Mouse (Mus musculus) small intestine, adult 2 months (tissue): Measurements from ENCODE around the gene Mtmr2. TPM values are rescaled to one million over a fixed set of nuclear protein-coding genes. Genes with fewer than 3 reads are reported as not detected.

Source experiments
- H3K27ac ChIP-seq: fragments of 200-500 bp; 2 replicates; pipeline ENCODE4 v1.5.1; 2012; ENCODE audit warnings: low read depth, low read length, control low read depth, inconsistent platforms; ENCODE audit not compliant: insufficient read depth
- H3K27me3 ChIP-seq: fragments of 200-500 bp; 2 replicates; pipeline ENCODE4 v1.6.1; 2012; ENCODE audit warnings: mild to moderate bottlenecking, moderate library complexity, low read length, inconsistent platforms; ENCODE audit not compliant: control insufficient read depth, insufficient read depth
- H3K36me3 ChIP-seq: fragments of 200-500 bp; 2 replicates; pipeline ENCODE4 v1.6.1; 2012; ENCODE audit warnings: mild to moderate bottlenecking, low read length, control low read depth, inconsistent platforms; ENCODE audit not compliant: control insufficient read depth, insufficient read depth
- H3K4me1 ChIP-seq: fragments of 200-500 bp; 2 replicates; pipeline ENCODE4 v1.6.1; 2012; ENCODE audit warnings: low read length, inconsistent platforms, mixed read lengths; ENCODE audit not compliant: control insufficient read depth, insufficient read depth, insufficient read length
- H3K4me3 ChIP-seq: fragments of 200-500 bp; 2 replicates; pipeline ENCODE4 v1.5.1; 2012; ENCODE audit warnings: low read depth, mild to moderate bottlenecking, control low read depth, inconsistent platforms, low read length, moderate library complexity
- CTCF ChIP-seq: fragments of 200-500 bp; IDR thresholded peaks from 2 replicates; pipeline ENCODE4 v1.5.1; 2012; ENCODE audit warnings: low read depth, mild to moderate bottlenecking, control low read depth, inconsistent platforms, low read length, moderate library complexity, mixed read lengths; ENCODE audit not compliant: insufficient replicate concordance, insufficient read length; ENCODE audit errors: extremely low read depth
- POLR2A ChIP-seq: fragments of 200-500 bp; IDR thresholded peaks from 2 replicates; pipeline ENCODE4 v1.6.1; 2012; ENCODE audit warnings: low read depth, mild to moderate bottlenecking, control low read depth, inconsistent platforms, low read length, moderate library complexity
- WGBS: fragments of 180-500 bp; shearing (Covaris S2); methylation state at CpG from one replicate; pipeline ENCODE4 v1.1.7; 2018; 5-methylcytosine and 5-hydroxymethylcytosine counted together
- polyA plus RNA-seq: library from polyadenylated mRNA; depleted of rRNA; stranded (reverse); fragments of >200 nt; gene quantifications from 2 replicates; pipeline ENCODE4 v1.2.3, GENCODE M21; 2012; rRNA removed

The Mtmr2 gene
- polyA plus RNA-seq, 1 experiment: 26.6 TPM

DNA sequence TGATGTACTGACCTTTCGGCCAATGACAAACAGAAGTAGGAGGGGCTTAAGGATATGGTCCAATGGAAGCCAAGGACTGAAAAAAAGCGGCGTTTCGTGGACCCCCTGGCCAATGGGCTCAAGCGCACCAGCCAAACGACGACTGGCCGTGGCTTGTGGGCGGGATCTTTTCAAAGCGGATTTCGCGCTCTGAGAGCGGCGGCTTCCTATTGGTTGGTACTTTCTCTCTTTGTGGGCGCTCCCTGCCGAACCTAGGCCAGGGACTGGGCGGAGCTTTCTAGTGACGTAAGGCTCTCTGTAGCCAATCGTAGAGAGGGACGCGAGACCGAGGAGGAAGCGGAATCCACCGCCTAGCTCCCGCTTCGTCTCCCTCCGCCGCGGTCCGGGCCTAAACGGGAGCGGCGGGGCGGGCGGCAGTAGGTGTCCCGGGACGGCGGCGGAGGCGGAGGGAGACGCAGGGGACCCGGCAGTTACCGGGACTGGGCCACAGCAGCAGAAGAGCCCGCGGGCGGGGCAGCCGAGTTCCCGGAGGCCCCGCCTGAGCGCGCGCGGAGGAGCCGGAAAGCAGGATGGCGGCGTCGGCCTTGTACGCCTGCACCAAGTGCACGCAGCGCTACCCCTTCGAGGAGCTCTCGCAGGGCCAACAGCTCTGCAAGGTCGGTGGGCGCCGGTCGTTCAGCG is 79.3 kb downstream of the Mtmr2 start, which contains the start of gene Fam76b:
Fam76b (plus strand) TSS at position 311 of the 681 bp plus-strand sequence.
- H3K27ac ChIP-seq: peak within 1 kb of the TSS; percentile 92
- H3K4me3 ChIP-seq: peak within 1 kb of the TSS; percentile 91
- H3K36me3 ChIP-seq: peaks cover 13% of the 10 kb centered on the region
- H3K4me1 ChIP-seq: peaks cover 3% of the 10 kb centered on the region; the same call in 1 of the 2 replicates
- H3K27me3 ChIP-seq: no peaks in the 10 kb centered on the region
- under 1% methylated on average over 67 of the region's 67 CpGs for WGBS
- TF ChIP-seq POLR2A (peak; percentile 77), CTCF (no peak)

DNA sequence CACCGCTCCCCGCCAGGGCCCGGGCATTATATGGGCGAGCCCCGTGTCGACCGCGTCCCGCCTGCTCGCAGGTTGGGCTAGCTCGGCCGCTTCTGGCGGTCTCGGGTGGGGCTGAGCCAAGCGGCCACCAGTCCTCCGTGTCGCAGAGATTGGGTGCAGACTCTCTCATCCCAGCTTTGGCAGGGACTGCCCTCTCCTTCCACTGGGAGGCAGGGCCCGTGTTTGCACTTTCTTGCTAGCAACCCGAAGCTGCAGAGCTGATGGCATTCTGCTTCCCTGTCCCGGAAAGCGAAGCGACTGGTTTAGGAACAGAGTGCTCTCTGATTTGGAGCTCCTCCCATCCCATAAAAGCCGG is 79.9 kb downstream of the Mtmr2 start:
- under 1% methylated on average over 23 of the region's 23 CpGs for WGBS
- peaks cover 17% of the 10 kb centered on the region for H3K36me3 ChIP-seq
- H3K27ac ChIP-seq: peak overlapping the region; percentile 81
- no peak for TF ChIP-seq POLR2A
- no peak for TF ChIP-seq CTCF
- peaks cover 3% of the 10 kb centered on the region; the same call in 1 of the 2 replicates for H3K4me1 ChIP-seq
- H3K4me3 ChIP-seq: peak overlapping the region; percentile 80
- no peaks in the 10 kb centered on the region for H3K27me3 ChIP-seq

DNA sequence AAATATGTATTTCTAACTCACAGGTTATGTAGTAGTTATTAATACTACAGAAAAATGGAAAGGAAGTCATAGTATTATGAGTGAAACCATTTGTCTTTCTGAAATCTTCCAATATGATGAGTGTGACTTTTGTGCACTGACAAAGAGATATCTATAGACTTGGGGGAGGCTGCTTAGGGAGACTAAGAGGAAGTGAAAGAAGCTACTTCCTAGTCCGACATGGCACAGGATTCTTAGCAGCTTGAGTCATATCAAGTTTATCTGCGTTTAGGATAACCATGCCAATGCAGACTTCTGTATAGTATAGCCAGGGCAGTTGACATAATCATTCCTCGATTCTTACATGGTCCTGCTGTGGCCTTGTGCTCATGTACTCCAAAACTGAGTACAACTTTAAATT is 87.0 kb downstream of the Mtmr2 start:
- 69% methylated on average over 3 of the region's 3 CpGs for WGBS

DNA sequence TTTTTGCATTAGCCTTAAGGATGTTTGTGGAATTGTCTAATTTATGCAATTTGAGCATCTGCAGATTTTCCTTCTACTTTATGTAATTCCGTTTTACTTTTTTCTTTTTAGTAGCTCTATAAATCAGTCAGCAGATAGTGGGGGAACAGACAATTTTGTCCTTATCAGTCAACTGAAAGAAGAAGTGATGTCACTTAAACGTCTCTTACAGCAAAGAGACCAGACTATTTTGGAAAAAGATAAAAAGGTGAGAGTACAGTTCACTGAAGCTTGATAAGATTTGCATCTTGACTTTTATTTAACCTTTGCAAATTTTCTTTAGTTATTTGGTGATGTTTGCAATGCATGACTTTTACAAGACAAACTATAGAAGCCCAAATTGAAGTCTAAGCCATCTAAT is 88.5 kb downstream of the Mtmr2 start:
- H3K27me3 ChIP-seq: no peaks in the 10 kb centered on the region
- TF ChIP-seq CTCF (no peak), POLR2A (no peak)
- H3K4me3 ChIP-seq: no peak overlapping the region
- H3K27ac ChIP-seq: no peak overlapping the region
- 64% methylated on average over 2 of the region's 2 CpGs for WGBS
- no peaks in the 10 kb centered on the region for H3K4me1 ChIP-seq
- peaks cover 63% of the 10 kb centered on the region for H3K36me3 ChIP-seq

More for the DNA sequence above, 87.0 kb downstream of the Mtmr2 start:
- peaks cover 58% of the 10 kb centered on the region for H3K36me3 ChIP-seq
- no peaks in the 10 kb centered on the region for H3K27me3 ChIP-seq
- no peak overlapping the region for H3K27ac ChIP-seq
- H3K4me3 ChIP-seq: no peak overlapping the region
- no peak for TF ChIP-seq POLR2A
- TF ChIP-seq CTCF: no peak
- no peaks in the 10 kb centered on the region for H3K4me1 ChIP-seq

DNA sequence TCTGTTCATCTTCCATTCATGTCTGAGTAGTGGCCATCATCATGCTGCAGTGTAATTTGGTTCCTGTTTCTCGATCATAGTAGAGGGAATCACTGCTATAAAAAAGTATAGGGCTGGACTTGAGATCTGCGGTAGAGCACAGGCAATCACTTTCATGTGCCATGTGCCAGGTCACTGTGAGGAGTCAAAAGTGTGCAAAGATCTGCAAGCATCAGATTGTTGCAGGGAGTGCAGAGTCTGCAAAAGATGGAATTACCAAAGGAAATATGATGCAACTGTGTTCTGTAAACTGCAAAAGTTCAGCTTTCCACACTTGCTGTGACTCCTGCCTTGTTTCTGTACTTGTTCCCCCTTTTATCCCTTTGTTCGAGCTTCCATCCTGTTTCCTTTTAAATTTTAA is 99.4 kb downstream of the Mtmr2 start:
- Histone ChIP-seq H3K36me3 (peaks cover 19% of the 10 kb centered on the region), H3K4me1 (no peaks in the 10 kb centered on the region), H3K27me3 (no peaks in the 10 kb centered on the region), H3K27ac (no peak overlapping the region), H3K4me3 (no peak overlapping the region)
- 71% methylated on average over 3 of the region's 3 CpGs for WGBS
- TF ChIP-seq CTCF: no peak

DNA sequence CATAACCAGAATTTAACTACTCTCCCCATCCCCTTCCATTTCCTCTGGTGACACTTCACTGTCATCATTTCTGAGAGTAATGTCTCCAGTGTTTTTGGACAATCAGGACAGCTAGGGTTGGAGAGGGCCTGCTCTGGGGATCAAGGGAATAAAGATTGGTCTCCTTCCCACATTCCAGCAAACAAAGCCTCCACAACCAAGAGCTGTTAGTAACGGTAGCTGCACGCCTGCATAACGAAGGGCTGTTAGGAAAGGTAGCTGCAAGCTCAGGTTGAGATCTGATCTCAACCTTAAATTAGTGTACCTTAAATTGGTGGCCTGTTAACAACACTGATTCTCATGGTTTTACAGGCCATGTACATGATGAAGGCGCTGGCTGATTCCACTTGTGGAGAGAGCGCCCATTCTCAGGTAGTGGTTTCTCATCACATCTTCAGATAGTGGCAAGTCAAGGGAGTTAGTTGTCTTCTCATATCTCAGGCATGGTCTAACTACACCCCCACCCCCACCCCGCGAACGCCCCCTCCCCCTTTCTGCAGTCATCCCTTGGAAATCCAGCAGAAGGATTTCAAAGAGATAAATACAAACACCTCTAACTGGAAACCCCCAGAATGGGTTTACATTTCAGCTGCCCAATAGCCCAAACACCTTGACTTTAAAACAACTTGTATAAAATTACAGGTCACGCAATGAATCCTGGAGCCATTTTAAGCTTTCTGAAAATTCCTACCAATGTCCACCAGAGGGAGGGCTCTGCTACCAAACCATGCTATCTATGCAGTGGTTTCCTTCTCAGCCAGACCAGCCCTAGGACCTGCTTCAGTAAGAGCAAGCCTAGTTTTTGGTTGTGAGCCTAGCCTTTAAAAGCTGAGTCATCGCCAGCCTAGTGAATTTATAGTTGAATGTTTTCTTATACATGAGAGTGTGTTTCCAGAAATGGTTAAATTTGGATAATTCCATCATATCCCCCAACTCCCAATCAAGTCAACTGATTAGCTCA is 100.6 kb downstream of the Mtmr2 start:
- no peak overlapping the region for H3K27ac ChIP-seq
- TF ChIP-seq CTCF: peak; percentile 29; the same call in 1 of the 2 replicates
- no peak for TF ChIP-seq POLR2A
- no peak overlapping the region for H3K4me3 ChIP-seq
- H3K4me1 ChIP-seq: no peaks in the 10 kb centered on the region
- WGBS: 81% methylated on average over 10 of the region's 10 CpGs
- no peaks in the 10 kb centered on the region for H3K27me3 ChIP-seq
- H3K36me3 ChIP-seq: peaks cover 13% of the 10 kb centered on the region

DNA sequence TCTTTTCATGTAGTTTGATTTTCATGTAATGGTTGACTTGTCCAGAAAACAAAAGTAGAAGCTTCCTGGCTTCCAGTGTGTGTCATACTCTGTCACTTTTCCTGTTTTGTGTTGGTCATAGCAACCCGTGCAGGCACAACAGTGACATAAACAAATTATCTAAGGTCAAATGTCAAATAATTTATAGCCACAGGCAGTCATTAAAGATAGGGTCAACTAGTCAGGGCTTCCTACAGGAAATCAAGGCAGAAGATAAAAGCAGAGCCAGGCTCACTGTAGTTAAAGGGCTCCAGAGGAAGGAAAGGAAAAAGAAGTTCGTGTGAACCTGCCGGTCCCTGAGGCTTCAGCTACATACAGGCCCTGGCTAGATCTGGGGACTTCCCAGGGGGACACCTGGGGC is 105.7 kb downstream of the Mtmr2 start:
- Histone ChIP-seq H3K27ac (no peak overlapping the region), H3K36me3 (no peaks in the 10 kb centered on the region), H3K27me3 (no peaks in the 10 kb centered on the region), H3K4me1 (no peaks in the 10 kb centered on the region), H3K4me3 (no peak overlapping the region)
- 55% methylated on average over 3 of the region's 3 CpGs for WGBS
- TF ChIP-seq CTCF (no peak), POLR2A (no peak)

Other genes starting within 250 kb of the Mtmr2 start
- 1.6 and 3.3 TPM in 2 replicates for gene Cep57, start 78.7 kb downstream of the Mtmr2 start, polyA plus RNA-seq
- 3.5 and 7.4 TPM in 2 replicates for gene Fam76b, start 79.3 kb downstream of the Mtmr2 start, polyA plus RNA-seq